Mouse (Mus musculus): ENCODE data around the gene Cyp2e1.
A peak's percentile ranks its signal among the peaks of the same experiment; 100 is the strongest.
"Not testable (repeated sequence)": the region's sequence is repeated elsewhere in the genome, so short reads cannot be mapped to it uniquely, and the experiment has no call there.

Gene Cyp2e1

DNA sequence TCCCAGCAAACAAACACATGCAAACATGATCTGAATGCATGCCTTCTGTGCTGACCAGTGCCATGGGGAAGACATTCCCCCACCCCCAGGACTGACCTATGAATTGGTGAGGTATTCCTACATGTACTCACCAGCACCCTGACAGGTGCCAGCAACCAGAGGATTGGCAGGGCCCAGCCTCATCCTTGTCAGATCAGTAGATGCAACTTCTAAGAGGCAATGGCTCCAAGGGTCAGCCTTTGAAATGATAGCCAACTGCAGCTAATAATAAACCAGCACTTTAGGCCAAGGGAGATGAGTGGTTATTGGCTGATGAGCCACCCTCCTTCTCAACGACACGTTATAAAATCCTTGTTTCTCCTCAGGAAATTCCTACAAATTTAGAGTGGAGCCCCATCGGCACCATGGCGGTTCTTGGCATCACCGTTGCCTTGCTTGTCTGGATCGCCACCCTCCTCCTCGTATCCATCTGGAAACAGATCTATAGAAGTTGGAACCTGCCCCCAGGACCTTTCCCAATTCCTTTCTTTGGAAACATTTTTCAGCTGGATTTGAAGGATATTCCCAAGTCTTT, at the start of gene Cyp2e1:
TSS of gene Cyp2e1 (plus strand) at position 293 of the 574 bp plus-strand sequence.
- no peak for DNase-seq (ENCODE audit: low read depth)

DNA sequence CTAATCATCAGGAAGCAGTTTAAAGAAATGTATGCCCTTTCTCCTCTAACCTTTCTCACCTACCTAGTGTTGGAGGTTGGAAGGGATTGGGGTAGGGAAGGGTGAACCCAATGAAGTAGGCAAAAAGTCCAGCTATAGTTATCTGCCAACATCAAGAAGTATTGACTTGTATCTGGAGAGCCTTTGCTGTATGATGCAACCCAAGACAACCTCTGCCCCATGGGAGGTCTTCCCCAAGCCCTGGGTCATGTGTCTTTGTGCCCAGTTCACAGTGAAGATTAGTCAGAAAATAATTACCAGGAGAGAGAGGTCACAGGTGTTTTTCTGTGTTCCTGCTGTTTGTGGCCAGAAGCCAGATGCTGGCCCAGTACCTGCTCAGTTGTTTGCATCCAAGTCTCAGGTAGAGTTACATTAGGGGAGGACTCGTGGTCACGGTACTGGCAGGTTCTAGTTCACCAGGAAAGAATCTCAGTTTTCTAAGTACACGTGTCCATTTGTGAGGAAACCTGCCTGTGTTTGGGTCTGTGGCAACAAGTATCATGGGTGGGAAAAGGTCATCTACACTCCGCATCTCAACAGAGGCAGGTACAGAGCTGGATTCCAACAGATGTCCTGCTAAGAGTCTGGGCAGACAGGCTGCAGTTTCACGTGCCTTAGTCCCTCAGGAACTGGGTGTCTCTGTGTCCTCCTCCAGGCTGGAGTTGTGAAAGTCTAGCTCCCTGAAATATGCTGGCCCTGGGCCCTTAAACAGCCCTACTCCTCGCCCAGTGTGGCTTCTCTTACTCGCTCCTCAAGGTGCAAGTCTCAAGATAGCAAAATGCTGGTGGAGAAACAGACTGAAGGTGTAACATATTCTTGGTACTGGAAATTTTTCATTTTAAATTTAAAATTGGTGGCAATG, 46.1 kb upstream of the Cyp2e1 start:
- no peak for DNase-seq (ENCODE audit: low read depth)

DNA sequence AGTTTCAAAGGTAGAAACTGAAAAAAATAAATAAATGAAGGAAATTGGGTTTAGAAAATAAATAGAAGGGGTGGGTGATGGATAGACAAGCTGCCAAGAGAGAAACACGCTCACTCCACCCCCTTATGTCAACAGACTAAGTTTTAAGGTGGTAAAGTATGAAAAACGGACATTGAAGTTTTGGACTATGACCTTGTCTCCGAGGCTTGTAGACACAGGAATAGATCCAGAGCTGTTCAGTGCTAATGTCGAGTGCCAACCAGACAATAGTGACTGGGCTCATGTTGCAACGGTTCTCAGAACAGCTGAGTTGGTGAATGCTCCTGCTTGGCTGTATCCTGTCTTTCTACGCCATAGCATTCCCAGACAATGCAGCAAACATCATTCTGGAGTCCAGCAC, 42.4 kb upstream of the Cyp2e1 start:
- no peak for DNase-seq (ENCODE audit: low read depth)

DNA sequence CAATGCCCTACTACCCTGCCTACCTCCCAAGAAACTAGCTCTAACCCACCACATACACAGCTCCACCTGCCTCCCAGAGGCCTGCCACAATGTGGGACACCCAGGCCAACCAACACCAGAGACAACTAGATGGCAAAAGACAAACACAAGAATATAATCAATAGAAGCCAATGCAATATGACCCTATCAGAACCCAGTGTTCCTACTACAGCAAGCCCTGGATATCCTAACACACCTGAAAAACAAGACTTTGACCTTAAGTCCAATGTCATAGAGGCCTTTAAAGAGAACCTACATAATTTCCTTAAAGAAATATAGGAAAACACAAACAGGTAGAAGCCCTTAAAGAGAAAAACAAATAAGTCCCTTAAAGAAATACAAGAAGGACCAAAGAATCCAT, 38.0 kb upstream of the Cyp2e1 start:
- no peak for DNase-seq (ENCODE audit: low read depth)

DNA sequence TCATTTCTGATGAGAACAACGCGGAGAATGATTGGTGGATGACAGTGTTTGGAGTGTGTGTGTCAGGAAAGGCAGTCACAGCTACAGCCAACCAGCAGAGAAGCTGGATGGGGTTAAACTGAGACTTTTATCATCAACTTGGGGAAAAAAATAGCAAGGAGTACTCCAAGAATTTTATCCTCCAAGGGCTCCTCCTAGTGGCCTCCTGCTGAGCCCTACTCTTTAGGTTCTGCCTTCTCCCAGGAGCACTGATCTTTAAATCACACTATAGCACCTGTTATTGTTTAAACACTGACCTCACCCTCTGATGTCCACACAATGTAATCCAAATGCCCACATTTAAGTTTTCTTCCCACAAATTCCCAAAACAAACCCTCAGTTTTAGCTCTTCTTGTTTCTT, 30.4 kb upstream of the Cyp2e1 start:
- DNase-seq (ENCODE audit: low read depth), result peak; percentile 5

DNA sequence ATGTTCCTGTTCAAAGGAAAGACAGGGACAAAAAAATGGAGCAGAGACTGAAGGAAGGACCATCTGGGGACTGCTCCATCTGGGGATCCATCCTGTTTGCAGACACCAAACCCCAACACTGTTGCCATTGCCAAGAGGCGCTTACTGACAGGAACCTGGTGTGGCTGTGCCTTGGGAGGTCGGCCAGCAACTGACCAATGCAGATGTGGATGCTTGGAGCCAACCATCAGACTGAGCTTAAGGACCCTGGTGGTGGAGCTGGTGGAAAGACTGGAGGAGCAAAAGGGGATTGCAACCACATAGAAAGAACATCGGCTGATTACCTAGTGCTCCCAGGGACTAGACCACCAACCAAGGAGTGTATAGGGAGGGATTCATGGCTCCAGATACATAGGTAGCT, 16.1 kb upstream of the Cyp2e1 start:
- no peak for DNase-seq (ENCODE audit: low read depth)

DNA sequence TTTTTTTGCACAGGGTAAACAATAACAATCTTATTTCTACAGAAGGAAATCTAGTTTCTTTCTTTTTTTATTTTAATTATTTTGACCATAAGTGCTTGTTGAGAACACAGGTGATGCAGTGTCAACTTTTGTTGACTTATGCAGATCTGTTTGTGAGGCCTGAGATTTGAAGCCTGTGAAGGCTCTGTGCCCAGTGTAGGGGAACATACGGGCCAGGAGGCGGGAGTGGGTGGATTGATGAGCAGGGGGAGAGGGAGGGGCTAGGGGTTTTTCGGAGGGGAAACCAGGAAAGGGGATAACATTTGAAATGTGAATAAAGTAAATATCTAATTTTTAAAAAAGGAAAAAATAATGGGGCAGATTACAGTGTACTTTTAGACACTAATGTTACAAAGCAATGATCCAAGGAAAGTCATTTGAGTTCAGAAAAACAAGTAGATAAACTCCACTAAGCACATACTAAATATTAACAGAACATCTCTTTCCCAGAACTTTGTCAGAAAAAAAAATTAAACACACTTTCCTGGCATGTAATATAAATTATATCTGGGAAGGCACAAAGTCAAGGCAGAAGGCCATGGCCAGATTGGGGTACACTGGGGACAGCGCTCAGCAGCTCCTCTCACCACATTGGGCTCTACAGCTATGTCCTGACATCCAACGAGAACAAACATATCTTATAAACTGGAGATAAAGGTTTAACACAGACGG, 15.3 kb upstream of the Cyp2e1 start:
- no peak for DNase-seq (ENCODE audit: low read depth)

DNA sequence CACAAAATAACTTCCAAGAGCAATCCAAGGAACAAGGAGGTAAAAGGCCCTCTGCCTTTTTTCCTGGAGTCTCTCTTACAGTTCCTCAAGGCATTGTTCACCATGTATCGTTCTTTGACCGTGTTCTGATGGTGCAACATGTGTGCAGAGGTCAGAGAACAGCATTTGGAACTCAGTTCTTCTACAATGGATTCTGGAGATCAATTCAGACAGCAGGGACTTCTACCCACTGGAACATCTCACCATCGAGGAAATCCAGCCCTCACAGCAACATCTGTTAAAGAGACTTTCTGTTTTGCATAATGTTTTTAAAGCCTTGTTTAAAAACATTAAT, 14.7 kb upstream of the Cyp2e1 start:
- no peak for DNase-seq (ENCODE audit: low read depth)

DNA sequence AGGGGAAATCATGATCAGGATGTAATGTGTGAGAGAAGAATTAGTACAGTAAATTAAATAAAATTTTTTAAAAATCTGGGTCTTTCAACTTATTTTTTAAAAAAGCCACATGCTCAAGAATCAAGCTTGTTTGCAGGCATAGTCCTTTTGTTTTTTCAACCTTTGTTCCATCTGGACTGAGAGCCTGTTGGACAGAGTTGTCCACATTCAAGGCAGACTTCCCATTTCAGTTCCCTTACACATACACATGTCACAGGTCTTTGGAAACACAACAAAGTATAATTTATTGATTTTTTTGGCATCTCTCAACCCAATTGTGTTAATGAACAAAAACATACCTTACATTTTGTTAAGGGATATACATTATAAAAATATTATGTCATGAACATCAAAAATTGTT, 9.0 kb upstream of the Cyp2e1 start:
- DNase-seq (ENCODE audit: low read depth), result no peak

DNA sequence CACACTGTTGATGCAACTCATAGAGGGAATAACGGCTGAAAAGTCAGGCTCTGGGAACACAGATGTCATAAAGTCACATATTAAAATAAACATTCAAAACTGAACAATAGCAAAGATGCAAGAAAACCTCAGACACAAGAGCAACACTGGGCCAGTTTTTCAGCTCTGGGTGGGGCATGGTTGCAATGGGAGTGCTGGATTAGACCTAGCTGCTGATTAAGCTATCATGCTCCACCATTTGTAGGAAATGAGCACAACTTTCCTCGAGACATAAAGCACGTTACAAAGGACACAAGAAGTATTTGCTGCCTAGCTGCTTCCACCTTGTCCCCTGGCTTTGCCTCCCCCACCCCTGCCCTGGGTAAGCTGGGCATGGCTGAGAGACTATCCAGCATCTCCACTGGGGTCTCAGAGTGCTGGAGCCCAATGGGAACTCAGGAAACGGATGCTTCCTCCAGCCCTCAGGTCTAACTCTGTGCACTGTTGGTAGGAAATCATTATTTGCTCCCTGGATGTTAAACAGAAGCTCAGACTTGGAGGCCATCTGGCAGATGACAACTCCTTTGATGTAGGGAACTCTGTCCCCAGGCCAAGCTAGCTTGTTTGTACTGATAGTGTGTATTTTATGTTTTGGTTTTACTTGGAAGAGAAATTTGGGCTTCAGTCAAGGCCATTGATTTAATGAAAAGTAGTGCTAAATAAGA, 7.2 kb upstream of the Cyp2e1 start:
- DNase-seq (ENCODE audit: low read depth), result no peak

DNA sequence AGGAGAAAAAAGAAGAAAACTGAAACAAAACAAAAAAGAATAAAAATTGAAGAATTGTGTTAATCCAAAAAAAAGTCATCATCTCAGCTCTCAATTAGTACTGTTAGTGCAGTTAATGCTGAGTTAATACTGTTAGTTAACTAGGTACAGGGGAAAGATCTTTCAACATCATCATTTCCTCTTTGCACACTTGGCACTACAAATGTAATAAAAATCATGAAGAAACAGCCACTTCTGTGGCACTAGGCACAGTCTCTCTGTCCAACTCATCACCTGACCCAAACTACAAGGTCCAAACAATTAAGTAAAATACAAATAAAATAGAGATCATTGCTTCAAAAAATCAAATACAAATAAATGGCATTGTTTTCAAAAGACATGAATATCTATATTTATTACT, 2.9 kb upstream of the Cyp2e1 start:
- no peak for DNase-seq (ENCODE audit: low read depth)

DNA sequence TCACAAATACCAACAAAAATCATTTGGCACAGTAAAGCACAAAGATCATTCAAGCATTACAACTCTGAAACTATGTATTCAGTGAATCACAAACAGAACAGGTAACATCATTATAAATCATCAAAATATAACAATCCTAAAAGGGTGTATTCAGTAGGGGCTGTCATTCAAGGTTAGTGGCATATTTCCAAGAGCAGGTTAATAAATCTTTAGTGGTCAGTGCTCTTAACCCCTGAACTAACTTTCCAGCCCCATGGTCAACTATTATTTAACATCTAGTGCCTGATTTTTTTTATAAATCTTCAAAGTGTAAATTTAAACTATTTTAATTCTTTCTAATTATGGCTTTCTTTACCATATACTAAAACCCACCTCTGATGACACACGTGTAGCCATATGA, 1.9 kb downstream of the Cyp2e1 start:
- not testable (repeated sequence) for DNase-seq (ENCODE audit: low read depth)

DNA sequence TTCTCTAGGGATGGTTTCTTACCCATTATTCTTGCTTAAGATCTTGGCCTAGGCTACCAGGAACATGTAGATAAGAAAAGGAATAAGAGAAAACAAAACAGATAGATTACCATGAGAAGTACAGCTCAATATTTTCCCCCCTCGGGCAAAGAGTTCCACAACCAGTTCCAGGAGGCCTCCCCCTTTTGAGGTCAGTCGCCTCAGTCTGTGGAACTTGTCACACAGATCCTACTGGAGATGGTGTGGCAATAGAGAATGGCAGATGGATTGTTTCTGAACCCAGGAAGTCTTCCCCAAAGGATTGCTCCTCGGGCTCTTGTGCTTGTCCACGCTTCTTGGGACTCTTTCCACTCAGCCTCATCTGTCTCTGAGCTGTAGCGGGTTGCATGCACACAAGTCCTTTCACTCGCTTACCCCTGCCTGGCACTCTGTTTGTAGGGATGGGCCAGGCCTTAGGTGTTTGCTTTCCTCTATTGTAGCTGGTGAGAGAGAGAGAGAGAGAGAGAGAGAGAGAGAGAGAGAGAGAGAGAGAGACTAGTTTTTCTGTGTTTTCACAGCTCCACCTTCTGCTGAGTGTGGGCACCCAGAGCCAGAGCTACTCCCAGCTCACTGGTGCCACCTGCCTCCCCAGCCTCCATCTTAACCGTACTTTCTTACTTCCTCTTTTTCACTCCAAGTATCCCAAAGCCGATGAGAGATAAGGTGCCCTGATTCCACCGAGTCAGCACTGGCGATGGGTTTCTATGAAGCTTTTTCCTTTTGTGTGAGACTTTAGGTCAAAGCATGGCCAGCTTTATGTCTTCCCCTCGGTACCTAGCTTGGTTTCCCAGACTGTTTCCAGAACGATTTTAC, 2.6 kb downstream of the Cyp2e1 start:
- no peak for DNase-seq (ENCODE audit: low read depth)

DNA sequence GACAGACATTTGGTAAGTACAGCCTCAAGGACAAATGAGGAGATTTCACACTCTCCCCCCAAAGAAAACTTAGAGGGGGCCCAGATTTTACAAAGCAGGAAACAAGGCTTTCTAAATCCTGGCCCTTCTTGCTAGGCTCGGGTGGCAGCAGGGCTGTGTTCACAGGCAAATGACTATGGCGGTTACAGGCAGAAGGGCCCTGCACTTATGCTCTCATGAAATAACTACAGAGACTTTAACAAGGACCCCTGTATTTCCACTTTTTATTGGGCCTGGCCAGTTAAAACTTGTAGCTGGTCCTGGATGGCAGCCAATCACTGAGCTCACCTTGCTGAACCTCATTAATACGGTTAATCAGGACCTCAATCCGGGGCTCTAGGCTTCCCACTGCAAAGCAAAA, 17.0 kb downstream of the Cyp2e1 start:
- DNase-seq (ENCODE audit: low read depth), result no peak

DNA sequence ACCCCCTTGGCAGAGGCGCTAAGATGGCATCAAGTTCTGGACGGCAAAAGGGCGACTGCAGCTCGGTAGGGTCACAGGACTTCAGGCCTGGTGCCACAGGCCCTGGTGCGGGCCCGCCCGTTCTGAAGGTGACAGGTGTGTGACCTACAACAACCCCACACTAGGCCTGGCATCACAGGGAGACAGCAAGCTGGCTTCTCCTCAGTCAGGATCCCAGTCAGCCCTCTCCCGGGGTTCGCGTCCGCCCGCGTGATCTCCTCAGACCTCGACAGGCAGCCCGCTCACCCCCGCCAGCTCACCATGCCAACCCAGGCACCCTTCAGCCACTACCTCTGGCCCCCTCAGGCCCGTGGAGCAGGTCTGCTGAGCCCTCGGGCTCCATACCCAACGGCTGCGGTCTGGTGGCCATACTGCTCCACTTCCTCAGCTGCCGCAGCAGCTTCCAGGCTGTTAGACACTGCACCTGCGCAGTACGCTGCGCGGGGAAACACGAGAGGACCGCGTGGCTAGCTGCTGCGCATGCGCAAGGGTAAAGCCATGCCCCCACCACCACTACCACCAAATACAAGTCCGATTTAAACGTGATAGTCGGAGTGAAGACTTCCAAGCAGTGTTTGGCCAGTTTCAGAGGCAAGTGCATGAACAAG, 24.0 kb downstream of the Cyp2e1 start, which contains the start of gene Syce1:
TSS of gene Syce1 (minus strand) at position 447 of the 647 bp plus-strand sequence.
- DNase-seq (ENCODE audit: low read depth), result no peak

DNA sequence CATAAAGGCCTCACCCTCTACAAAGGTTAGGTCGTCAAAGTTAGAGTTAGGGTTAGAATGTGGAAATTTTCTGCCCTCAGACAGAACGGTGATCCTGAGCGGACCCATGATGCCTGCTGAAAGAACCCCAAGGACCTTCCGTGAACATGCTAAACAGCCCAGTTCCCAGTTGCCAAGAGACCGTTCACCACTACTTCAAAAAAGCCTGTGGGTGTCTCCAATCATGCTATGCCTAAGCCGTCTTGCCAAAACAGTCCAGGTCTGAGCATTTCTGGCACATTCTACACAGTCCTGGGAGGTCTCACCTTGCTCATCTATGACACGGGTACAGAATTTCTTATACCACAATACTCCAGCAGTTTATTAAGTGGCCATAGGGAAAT, 24.5 kb downstream of the Cyp2e1 start:
- no peak for DNase-seq (ENCODE audit: low read depth)

DNA sequence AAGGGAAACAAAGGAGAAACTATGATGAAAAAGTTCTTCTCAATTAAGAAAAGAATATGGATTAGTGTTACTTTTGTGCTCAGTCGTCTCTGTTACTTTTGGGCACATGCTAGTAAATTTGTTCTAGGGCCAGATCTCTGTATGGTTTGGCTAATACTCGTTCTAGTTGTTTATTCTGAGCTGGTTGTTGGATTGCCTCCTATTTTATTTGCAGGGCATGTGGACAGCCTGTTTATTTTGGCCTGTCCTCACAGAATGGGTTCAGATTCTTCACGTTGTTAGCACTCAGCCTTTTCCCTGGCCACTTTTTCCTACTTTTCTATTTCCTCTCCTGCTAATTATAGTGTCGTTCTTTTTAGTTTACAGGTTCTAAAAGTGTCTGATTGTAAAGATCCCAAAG, 30.0 kb downstream of the Cyp2e1 start:
- no peak for DNase-seq (ENCODE audit: low read depth)

DNA sequence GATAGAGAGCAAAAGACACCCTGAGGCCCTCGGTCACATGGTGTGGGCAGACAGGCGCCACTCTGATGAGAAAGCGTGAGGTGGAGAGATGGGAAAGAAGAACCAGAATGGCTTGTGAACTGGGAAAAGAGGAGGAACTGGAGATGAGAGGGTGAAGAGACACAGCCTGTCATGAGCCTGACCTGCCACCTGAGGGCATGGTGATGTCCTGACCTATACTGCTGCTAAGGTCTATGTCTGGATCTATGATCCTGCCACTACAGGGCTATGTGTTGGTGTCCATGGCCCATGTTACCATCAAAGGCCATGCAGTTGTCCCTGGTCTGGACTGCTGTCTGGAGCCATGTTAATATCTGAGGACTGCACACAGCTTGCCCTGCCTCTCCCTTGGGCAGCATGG, 34.1 kb downstream of the Cyp2e1 start:
- DNase-seq (ENCODE audit: low read depth), result no peak

DNA sequence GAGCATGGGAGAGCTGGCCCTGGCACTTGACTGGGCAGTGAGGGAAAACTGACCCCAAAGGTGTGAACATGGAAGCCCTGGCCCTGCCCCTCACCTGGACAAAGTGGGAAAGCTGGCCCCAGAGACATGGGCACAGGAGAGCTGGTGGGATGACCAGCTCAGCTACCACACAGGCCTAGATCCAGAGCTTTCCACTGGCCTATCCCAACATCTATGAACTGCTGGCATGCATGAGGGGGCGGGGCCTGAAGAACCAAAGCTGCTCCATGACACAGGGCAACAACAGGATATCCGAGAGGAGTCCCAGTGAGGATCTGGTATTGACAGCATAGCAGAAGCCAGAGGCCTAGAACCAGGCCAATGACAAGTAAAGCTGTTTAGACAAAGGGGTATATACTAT, 34.7 kb downstream of the Cyp2e1 start:
- DNase-seq (ENCODE audit: low read depth), result no peak

DNA sequence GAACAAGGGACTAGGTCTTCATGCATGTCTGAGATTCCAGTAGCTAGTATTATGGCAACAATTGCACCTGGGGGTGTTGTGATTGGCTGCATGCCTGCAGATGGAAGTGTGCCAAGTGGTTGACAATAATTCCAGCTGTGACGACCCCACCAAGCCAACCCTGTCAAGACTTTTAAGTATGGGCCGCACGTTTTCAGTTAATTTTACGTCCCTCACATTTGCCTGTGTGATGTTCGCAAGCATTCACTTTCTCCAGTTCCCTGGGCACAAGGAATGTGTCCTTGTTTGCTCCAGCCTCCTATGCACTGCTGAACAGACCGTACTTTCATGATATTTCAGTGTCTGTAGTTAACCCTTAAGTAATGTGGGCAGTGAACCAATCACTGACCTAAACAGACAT, 39.1 kb downstream of the Cyp2e1 start:
- DNase-seq (ENCODE audit: low read depth), result no peak

DNA sequence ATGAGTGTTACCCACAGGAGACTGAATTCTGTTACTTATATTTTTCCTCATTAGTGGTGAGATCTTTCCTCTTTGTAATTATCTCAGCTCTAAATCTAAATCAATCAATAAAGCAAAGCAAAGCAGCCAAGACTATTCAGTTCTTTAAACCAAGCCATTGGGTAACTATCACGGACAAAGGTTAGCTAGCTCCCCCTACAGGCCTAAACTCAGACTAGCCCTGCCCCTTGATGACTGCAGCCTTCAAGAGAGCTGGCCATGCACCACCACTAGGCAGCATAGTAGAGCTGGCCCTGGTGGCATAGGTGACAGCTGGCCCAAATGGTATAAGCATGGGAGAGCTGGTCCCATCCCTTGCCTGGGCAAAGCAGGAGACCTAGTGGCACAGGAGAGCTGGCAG, 42.2 kb downstream of the Cyp2e1 start:
- peak; percentile 54 for DNase-seq (ENCODE audit: low read depth)

All from NIH3T3 (cell line).